Mouse (Mus musculus): Measurements from ENCODE around the gene Mif4gd.

Mif4gd gene

GRCm38 (mm10) chr11:115563406-115563805 lies 49.4 kb downstream of the Mif4gd start:
- no peak for DNase-seq

Measured in cerebellum, adult 11 months (tissue).